Mouse (Mus musculus) erythroblast, embryonic 14.5 days (primary cell): Measurements from ENCODE around the gene Ercc6l2.

ENCODE experiments used
- GATA1 ChIP-seq: IDR thresholded peaks from 2 replicates; pipeline ENCODE4 v1.6.1; 2012; ENCODE audit warnings: low read length, inconsistent platforms, mixed read lengths
- TAL1 ChIP-seq: IDR thresholded peaks from 3 replicates; pipeline ENCODE4 v1.6.1; 2012; ENCODE audit warnings: low read length, inconsistent platforms, mixed read lengths

DNA sequence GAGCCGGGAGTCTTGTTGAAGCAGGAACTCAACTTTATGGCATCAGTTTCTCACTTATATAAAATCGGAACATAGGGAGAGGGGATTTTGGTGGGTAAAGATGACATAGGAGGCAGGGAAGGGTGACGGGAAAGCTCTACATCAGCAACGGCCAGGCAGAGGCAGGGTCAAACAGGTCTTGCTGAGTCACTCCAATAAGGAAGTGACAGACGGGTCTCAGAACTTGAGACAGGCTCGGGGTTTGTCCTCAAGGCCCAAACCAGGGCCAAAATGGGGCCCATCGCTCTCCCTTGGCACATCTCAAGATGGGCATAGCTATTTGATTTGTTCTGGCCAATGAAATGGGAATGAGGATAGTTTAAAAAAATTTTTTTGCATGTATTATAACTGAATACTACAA lies 128.6 kb downstream of the Ercc6l2 start:
- TF ChIP-seq TAL1 (no peak), GATA1 (no peak)
